Mouse (Mus musculus): ENCODE measurements at regions not wholly inside any gene's neighbourhood (a gene's known extent, or its start where the extent isn't known, plus 50 kb on each side); places are given as distances from the start of the nearest gene placed in this dataset.

DNA sequence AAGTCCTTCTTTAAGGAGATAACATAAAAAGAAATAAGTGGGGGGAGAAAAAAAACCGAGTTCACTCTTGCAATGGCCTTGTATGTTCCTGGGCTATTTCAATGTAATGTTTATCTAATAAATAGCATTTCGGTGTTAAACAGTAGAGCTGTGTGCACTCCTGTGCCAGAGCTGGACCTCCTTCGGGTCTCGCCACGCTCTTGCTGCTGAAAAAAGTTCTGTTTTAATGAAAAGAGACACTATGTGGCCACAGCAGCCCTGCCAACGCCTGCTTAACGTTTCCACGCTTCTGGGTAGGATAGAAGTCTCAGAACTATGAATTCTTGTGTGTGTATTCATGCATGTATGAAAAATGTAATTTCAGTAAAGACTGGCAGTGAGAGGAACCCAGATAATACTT lies 50.3 kb upstream of the Prickle1 start:
- DNase-seq (ENCODE audit: low spot score): no peak

Measured in testis, postnatal 14 days (tissue).